Mouse (Mus musculus) kidney, postnatal 0 days (tissue): Measurements from ENCODE around the gene Btg2. TPM values are rescaled to one million over a fixed set of nuclear protein-coding genes. Genes with fewer than 3 reads are reported as not detected.

Source experiments
- ATAC-seq: fragments of 200-750 bp; cut with Nextera tagmentation; replicated peaks from 2 replicates; pipeline ENCODE4 v1.8.0; 2017; ENCODE audit warnings: low read depth, moderate number of reproducible peaks, moderate TSS enrichment, moderate library complexity; ENCODE audit not compliant: low FRiP score
- DNase-seq: peaks from one replicate; pipeline ENCODE4 v3.0.0-alpha.2; 2016; ENCODE audit warnings: low spot score
- H3K27ac ChIP-seq: fragments of 300-500 bp; sonication (generic); 2 replicates; pipeline ENCODE4 v1.5.1; 2014; ENCODE audit warnings: mild to moderate bottlenecking
- H3K27me3 ChIP-seq: fragments of 300-500 bp; sonication (generic); 2 replicates; pipeline ENCODE4 v1.6.1; 2014; ENCODE audit warnings: low read length, mixed read lengths; ENCODE audit not compliant: insufficient read depth
- H3K36me3 ChIP-seq: fragments of 300-500 bp; sonication (generic); 2 replicates; pipeline ENCODE4 v1.6.1; 2014; ENCODE audit warnings: low read length, mixed read lengths; ENCODE audit not compliant: insufficient read depth
- H3K4me1 ChIP-seq: fragments of 300-500 bp; sonication (generic); replicated peaks from 2 replicates; pipeline ENCODE4 v1.6.1; 2014; ENCODE audit warnings: antibody characterized with exemption, low read length, mixed read lengths; ENCODE audit not compliant: insufficient read depth
- H3K4me2 ChIP-seq: fragments of 300-500 bp; sonication (generic); 2 replicates; pipeline ENCODE4 v1.6.1; 2014; ENCODE audit warnings: mild to moderate bottlenecking, low read length, moderate library complexity, mixed read lengths
- H3K4me3 ChIP-seq: fragments of 300-500 bp; sonication (generic); replicated peaks from 2 replicates; pipeline ENCODE4 v1.5.1; 2014; ENCODE audit warnings: low read depth, low read length
- H3K9ac ChIP-seq: fragments of 300-500 bp; sonication (generic); 2 replicates; pipeline ENCODE4 v1.6.1; 2014; ENCODE audit warnings: low read depth, low read length
- H3K9me3 ChIP-seq: fragments of 300-500 bp; sonication (generic); replicated peaks from 2 replicates; pipeline ENCODE4 v1.6.1; 2016; ENCODE audit warnings: low read length, inconsistent platforms, mixed read lengths
- CTCF ChIP-seq: IDR thresholded peaks from 2 replicates; pipeline ENCODE4 v1.5.1; 2016; ENCODE audit warnings: antibody characterized with exemption, low read depth, mild to moderate bottlenecking, moderate library complexity
- WGBS: fragments of 180-500 bp; shearing (Covaris S2); extraction: QIAGEN DNeasy Blood & Tissue Kit; methylation state at CpG from one replicate; pipeline ENCODE4 v1.1.7; 2014; 5-methylcytosine and 5-hydroxymethylcytosine counted together
- polyA plus RNA-seq: library from polyadenylated mRNA; unstranded; fragments of >200 nt; fragmentation: Nextera tagmentation; extraction: Ambion mirVana; gene quantifications from 2 replicates; pipeline ENCODE4 v1.2.1, GENCODE M21; 2015

The Btg2 gene
- polyA plus RNA-seq, 1 experiment from 2014 or later: 37.5 TPM

DNA sequence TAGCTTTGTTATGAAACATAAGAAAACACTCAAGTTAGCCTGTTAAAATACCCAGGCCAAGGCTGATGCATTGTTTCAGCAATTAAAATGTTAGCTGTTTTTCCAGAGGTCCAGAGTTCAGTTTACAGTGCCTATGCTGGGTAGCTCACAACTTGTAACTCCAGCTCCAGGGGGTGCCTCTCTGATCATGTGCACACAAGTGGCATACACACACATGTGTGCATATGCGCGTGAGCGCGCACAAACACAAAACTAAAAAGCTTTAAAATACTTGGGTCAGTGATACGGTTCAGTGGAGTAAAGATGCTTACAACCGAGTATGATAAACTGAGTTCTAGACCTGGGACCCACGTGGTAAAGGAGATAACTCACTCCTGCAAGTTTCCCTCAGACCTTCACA lies 10.2 kb upstream of the Btg2 start:
- Histone ChIP-seq H3K27ac (no peak overlapping the region), H3K4me3 (no peak overlapping the region), H3K4me2 (no peak overlapping the region), H3K9me3 (no peaks in the 10 kb centered on the region), H3K36me3 (no peaks in the 10 kb centered on the region), H3K9ac (no peak overlapping the region), H3K27me3 (no peaks in the 10 kb centered on the region), H3K4me1 (peaks cover 26% of the 10 kb centered on the region)
- ATAC-seq (no peak), DNase-seq (no peak)
- 82% methylated on average over 7 of the region's 7 CpGs for WGBS
- no peak for TF ChIP-seq CTCF

DNA sequence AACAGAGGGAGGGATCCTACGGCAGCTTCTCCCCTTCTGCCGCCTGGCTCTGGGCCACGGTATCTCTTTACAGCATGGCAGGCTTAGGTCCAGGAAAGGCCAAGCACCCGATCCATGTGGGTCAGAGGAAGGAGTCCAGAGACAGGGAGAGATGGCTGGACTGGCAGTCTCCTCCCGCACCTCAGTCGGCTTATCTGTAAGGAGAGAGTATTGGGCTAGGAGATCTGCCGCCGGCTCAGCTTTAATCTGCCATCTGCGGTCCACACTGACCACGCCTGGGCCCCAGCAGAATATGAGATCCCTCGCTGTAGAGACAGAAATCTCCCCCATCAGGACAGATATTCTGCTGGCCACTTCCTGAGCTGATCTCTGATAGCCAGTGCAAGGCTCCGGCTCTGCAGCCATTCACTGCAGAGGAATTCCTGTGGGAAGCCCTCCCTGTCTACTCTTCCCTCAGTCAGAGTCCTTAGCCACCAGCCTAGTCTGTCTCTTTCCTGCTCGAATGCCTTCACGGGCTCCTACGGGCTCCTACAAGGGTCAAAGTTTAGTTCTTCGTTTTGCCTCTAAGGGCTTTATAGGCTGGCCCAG lies 8.0 kb upstream of the Btg2 start:
- Histone ChIP-seq H3K36me3 (no peaks in the 10 kb centered on the region), H3K4me2 (peak overlapping the region; percentile 36), H3K9ac (peak overlapping the region; percentile 55), H3K9me3 (no peaks in the 10 kb centered on the region), H3K4me3 (0 out of 2 replicates have a peak overlapping the region, but pooled peaks have one; percentile 7), H3K4me1 (peaks cover 19% of the 10 kb centered on the region), H3K27ac (peak overlapping the region; percentile 77; the same call in 1 of the 2 replicates), H3K27me3 (no peaks in the 10 kb centered on the region)
- 21% methylated on average over 16 of the region's 16 CpGs for WGBS
- no peak for TF ChIP-seq CTCF
- DNase-seq: no peak
- no peak for ATAC-seq

DNA sequence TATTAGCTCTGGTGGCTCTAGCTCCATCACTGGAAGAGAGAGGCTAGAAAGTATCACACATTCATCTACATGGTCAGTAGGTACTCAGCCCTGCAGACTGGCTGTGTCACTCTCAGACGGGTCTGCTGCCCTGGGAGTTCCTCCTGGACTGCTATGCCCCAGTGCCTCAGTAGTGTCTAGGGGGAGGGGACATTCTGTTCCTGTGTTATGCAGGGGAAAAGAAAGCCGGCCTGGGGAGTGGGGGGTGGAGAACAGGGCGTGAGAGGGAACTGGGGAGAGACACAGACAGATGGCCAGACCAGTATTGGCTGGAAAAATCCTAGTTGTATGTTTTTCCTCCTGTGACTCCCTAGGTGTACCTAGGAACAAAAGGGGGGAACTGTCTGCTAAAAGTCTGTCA lies 7.1 kb upstream of the Btg2 start:
- Histone ChIP-seq H3K4me1 (peaks cover 16% of the 10 kb centered on the region), H3K9me3 (no peaks in the 10 kb centered on the region), H3K4me3 (no peak overlapping the region), H3K4me2 (no peak overlapping the region), H3K36me3 (no peaks in the 10 kb centered on the region), H3K27me3 (no peaks in the 10 kb centered on the region), H3K27ac (peak overlapping the region; percentile 77; the same call in 1 of the 2 replicates), H3K9ac (no peak overlapping the region)
- ATAC-seq: no peak; the same call in 1 of the 2 replicates
- TF ChIP-seq CTCF: no peak
- DNase-seq: no peak
- WGBS: 29% methylated on average over 3 of the region's 3 CpGs

DNA sequence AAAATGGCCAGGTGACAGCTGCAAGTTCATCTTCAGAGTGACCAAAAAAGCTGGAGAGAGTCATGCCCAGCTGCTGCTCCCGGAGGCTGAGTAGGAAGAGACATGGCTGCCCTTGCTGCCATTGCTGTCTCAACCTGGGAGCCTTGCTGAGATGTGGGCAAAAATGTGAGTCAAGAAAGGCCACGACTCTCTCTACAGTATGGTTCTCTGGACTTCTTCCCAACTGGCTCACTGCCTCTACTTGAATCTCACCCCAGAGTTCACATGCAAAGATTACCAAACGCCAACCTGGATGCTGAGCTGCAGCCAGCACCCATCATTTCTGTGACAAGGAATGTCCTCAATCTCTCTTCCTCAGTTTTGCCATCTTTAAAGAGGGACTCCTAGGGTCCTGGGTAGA lies 5.2 kb upstream of the Btg2 start:
- Histone ChIP-seq H3K4me3 (no peak overlapping the region), H3K27ac (no peak overlapping the region), H3K36me3 (no peaks in the 10 kb centered on the region), H3K9me3 (no peaks in the 10 kb centered on the region), H3K4me2 (no peak overlapping the region), H3K4me1 (peaks cover 16% of the 10 kb centered on the region), H3K9ac (no peak overlapping the region), H3K27me3 (no peaks in the 10 kb centered on the region)
- ATAC-seq (no peak), DNase-seq (no peak)
- WGBS: 84% methylated on average over 3 of the region's 3 CpGs
- no peak for TF ChIP-seq CTCF

DNA sequence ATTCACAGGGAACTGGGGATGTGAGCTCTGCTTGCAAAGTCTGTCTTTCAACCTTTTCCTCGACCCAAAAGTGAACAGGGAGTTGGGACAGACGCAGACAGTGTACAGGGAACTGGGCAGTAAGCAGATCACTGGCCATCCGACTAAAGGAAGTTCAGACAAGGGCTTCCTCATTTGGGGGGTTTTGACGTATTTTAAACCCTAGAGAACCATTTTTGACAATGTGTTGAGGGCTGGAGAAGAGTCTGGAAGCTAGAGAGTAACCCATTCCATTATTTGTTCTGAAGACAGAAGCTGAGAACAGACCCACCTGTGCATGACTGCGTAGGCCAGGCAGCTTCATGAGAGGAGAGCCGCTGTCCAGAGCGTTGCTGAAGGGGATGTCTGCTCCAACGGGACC lies 4.8 kb upstream of the Btg2 start:
- H3K4me2 ChIP-seq: no peak overlapping the region
- no peak for ATAC-seq
- no peak overlapping the region for H3K9ac ChIP-seq
- H3K27ac ChIP-seq: 0 out of 2 replicates have a peak overlapping the region, but pooled peaks have one; percentile 36
- no peak overlapping the region for H3K4me3 ChIP-seq
- no peak for TF ChIP-seq CTCF
- WGBS: 79% methylated on average over 8 of the region's 8 CpGs
- DNase-seq: no peak
- no peaks in the 10 kb centered on the region for H3K36me3 ChIP-seq
- H3K9me3 ChIP-seq: no peaks in the 10 kb centered on the region
- H3K4me1 ChIP-seq: peaks cover 16% of the 10 kb centered on the region
- no peaks in the 10 kb centered on the region for H3K27me3 ChIP-seq

DNA sequence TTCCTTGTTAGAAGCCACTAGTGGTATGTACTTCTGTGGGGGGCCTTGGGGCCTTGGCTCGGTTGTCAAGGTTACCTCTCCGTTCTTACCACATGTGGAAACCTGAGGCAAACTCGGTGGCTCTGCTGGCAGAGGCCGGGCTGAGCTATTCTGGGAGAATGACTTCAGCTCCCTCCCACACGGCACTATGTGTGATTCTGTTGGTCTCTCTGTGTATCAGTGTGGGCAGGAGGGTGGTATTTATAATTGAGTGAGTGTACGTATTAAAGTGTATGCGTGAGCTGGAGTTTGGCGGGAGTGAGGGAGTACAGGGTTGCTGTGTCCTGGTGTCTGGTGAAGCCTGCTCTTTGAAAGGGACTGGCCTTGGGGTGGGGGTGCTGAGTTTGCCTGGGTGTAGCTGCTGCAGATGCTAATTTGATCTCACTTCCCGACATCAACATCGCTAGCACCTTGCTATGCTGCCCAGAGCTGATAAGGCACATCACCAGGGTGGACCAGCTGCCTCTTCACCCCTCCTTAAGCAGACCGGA lies 4.1 kb upstream of the Btg2 start:
- Histone ChIP-seq H3K27me3 (no peaks in the 10 kb centered on the region), H3K9me3 (no peaks in the 10 kb centered on the region), H3K4me1 (peaks cover 16% of the 10 kb centered on the region), H3K4me3 (no peak overlapping the region), H3K27ac (peak overlapping the region; percentile 36; the same call in 1 of the 2 replicates), H3K36me3 (no peaks in the 10 kb centered on the region), H3K9ac (no peak overlapping the region), H3K4me2 (no peak overlapping the region)
- no peak for DNase-seq
- no peak for TF ChIP-seq CTCF
- no peak for ATAC-seq
- 47% methylated on average over 11 of the region's 11 CpGs for WGBS
